Mouse (Mus musculus) megakaryocyte, adult 5-6 weeks (primary cell): ENCODE results near the gene Haus2. TPM values are rescaled to one million over a fixed set of nuclear protein-coding genes. Genes with fewer than 3 reads are reported as not detected.

Source experiments
- ATAC-seq: 2 replicates; pipeline ENCODE4 v1.8.0; 2016; ENCODE audit warnings: mild to moderate bottlenecking, inconsistent platforms; ENCODE audit not compliant: poor library complexity, severe bottlenecking
- total RNA-seq, 2 experiments: library from RNA; stranded (forward) in 1 of 2; stranded (reverse) in 1 of 2; fragments of 153-499, 151-499 nt in 1 of 2; fragments of 221-1000, 200-1000 nt in 1 of 2; gene quantifications; 2 replicates each; pipeline versions ENCODE4 v1.2.3 to v1.2.4; 2015 to 2017

Gene Haus2
- total RNA-seq, 2 experiments from 2014 or later = 12.1 to 20.1 TPM

DNA sequence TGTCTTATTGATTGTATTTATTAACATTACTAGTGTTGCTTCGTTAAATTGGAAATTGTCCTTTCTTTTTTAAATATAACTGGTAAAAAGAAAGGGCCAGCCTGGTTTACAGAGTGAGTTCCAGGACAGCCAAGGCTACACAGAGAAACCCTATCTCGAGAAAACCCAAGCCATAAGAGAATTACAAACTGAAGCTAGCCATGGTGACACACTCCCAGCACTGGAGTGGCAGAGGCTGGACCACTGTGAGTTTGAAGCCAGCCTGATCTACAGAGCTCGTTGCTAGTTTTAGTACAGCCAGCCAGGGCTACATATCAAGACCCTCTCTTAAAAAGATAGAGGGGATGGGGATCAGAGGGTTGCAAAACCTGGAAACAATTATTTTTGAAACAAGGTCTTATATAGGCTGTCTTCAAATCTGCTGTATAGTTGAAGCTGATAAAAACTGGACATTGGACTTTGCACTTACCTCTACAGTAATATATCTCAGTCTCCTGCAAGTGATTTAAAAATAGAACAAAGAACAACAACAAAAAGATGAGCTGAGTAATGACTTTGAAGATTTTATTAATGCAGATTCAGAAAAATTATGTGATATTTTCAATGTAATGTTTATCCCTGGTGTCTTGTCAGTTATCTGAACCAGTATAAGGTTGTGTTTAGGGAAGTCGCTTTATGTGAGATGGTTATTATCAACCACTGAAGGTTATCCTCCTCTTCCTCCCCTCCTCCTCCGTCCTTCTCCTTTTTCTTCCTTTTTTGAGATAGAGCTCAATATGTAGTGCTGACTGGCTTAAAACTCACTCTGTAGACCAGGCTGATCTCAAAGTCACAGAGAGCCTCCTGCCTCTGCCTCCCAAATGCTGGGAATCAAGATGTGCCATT lies 7.3 kb downstream of the Haus2 start:
- ATAC-seq = no peak

DNA sequence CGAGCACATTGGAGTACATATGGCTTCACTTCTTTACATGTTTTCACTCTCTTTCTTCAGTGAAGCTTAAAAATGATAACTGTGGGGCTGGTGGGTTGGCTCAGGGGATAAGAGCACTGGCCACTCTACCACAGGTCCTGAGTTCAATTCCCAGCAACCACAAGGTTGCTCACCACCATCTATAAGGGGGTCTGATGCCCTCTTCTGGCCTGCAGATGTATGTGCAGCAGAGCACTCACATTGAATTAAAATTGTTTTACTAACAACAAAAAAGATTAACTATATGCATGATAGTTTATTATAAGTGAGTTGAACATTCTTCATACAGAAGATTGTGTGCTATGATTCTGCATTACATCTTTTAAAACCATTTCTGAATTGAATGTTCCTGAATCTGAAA lies 10.4 kb downstream of the Haus2 start:
- no peak for ATAC-seq

- peak; percentile 64 for ATAC-seq
These were observed 13.7 kb downstream of the Haus2 start for GRCm38 (mm10) chr2:120622920-120623319.

GRCm38 (mm10) chr2:120628076-120628865 lies 19.1 kb downstream of the Haus2 start:
- ATAC-seq = no peak

DNA sequence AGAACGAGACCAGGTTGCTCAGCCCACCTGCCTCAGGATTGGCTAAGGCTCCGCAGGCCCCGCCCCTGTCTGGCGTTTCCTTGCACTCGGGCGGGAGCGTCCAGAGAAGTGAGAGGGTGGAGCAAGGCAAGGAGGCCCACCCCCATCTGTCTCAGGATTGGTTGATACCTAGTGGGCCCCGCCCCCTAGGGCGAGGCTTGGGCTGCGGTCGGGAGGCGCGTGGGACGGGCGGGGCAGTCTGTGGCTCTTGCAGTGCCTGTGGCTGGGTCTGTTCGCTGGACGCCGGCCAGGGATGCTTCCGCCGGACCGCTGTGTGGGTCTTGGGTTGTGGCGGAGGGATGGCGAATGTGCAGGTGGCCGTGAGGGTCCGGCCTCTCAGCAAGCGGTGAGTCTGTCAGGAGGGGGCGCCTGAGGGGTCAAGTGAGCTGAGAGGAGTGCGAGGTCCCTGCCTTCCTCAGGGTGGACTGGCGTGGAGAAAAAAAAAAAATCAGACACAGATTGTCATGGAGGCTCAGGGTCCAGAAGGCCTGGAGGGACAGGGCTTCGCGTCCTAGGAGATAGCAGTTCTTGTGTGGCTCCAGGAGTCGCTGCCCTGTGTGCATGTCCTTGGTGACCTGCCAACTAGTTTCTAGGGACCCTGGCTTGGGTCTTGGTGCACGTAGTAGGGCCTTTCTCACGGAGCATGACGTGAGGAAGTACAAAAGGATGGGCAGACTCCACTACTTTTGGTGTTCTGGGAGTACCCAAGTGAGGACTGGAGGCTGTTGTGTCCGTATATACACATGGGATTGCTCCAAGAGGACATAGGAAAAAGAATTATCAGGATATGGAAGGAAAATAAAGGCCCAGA lies 19.9 kb downstream of the Haus2 start, which contains the start of gene Stard9:
Gene Stard9 (plus strand): TSS at position 236 of the 850 bp plus-strand sequence.
- ATAC-seq = peak; percentile 97

DNA sequence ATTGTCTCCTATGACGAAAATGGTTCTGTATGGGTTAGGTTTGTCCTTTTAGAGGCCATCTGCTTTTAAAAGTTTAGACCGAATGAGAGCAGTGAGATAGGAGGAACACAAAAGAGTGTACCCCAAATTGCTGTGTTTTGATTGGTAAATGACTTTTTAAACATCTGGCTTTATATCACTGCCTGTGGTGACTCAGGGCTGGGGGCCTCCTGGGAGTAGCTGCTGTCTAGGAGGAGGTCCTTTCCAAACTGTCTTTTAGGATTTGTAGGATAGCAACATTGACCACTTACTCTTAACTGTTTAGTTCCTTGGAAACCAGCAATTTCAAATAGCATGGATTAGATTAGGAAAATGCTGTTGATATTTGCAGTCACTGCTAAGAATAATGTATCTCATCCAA lies 21.1 kb downstream of the Haus2 start:
- no peak for ATAC-seq

GRCm38 (mm10) chr2:120630655-120631054 lies 21.5 kb downstream of the Haus2 start:
- no peak for ATAC-seq

GRCm38 (mm10) chr2:120631521-120631920 lies 22.3 kb downstream of the Haus2 start:
- ATAC-seq = no peak

DNA sequence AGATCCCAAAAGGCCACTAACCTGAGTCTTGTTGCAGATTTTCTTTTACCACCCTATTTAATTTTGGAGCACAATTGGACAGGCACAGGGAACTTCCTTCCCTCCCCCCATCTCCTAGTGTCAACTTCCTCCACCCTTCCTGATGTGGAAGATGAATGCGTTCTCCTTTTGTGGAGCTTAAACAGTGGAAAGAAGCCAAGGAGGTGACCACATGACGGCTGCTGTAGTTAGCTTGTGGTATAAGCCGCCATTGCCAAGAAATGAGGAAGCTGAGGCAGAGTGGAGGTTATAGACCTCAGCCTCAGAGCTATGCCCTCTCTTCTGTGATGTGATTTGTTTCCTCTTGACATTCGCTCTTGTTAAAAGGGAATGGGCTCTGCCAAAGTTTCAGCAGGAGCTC lies 22.8 kb downstream of the Haus2 start:
- peak; percentile 56 for ATAC-seq

- no peak for ATAC-seq
These were observed 31.7 kb downstream of the Haus2 start for GRCm38 (mm10) chr2:120640835-120641234.

GRCm38 (mm10) chr2:120643836-120644235 lies 34.7 kb downstream of the Haus2 start:
- ATAC-seq = no peak

GRCm38 (mm10) chr2:120646777-120647176 lies 37.6 kb downstream of the Haus2 start:
- ATAC-seq = no peak

- no peak for ATAC-seq
These were observed 43.2 kb downstream of the Haus2 start for GRCm38 (mm10) chr2:120652256-120652924.

DNA sequence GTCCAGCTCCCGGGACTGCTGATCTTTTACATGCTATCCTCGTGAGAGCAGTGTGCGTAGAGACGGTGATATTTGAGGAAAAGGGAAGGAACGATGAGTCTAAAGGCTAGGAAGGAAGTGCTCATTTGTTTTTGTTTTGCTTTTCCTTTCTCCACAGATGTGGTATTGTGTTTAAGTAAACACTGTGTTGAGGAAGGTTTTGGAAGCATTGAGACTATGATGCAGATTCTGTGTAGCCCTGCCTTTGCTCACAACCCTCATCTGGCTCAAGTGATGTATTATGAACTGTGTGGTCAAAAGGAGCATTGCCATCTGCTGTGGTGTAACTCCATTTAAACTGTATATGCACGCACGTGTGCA lies 43.7 kb downstream of the Haus2 start:
- no peak for ATAC-seq

- no peak for ATAC-seq
These were observed 45.5 kb downstream of the Haus2 start for GRCm38 (mm10) chr2:120654693-120655092.

DNA sequence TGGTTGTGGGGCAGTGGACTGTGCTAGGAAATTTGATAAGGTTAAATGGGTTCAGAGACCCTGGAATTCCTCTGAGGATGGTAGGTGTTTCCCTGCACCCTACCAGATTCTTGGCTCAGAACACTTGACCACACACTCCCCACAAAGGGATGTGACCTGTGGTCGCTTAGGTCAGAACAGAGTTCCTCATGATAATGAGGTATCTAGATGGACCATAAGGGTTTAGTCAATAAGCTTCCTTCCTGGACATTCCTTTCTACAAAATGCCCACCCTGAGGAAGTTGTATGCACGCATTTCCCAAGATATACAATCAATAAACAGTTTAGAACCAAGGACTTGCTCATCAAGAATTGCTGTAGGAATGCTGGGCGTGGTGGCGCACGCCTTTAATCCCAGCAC lies 46.7 kb downstream of the Haus2 start:
- no peak for ATAC-seq

DNA sequence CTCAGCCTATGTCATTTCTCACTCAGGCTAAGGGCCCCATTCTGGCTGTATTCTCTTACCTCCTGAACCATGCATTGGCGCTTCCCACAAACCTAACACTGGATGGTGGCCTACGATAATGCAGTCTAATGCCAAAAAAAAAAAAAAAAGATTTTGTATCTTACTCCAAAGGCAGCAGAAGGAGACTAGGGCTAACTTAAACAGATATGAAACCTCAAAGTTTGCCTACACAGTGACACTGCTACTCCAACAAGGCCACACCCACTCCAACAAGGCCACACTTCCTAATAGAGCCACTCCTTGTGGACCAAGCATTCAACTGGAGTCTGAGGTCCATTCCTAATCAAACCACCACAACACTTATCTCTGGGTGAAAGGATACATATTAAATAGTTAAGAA lies 47.5 kb downstream of the Haus2 start:
- ATAC-seq = no peak

GRCm38 (mm10) chr2:120658486-120658885 lies 49.3 kb downstream of the Haus2 start:
- ATAC-seq = no peak

- ATAC-seq = no peak
These were observed 50.1 kb downstream of the Haus2 start for GRCm38 (mm10) chr2:120659318-120659717.

- ATAC-seq = no peak
These were observed 51.4 kb downstream of the Haus2 start for GRCm38 (mm10) chr2:120660486-120661078.
